39 mouse cellular contexts compared by ENCODE assay signal in the genomic region with DNA sequence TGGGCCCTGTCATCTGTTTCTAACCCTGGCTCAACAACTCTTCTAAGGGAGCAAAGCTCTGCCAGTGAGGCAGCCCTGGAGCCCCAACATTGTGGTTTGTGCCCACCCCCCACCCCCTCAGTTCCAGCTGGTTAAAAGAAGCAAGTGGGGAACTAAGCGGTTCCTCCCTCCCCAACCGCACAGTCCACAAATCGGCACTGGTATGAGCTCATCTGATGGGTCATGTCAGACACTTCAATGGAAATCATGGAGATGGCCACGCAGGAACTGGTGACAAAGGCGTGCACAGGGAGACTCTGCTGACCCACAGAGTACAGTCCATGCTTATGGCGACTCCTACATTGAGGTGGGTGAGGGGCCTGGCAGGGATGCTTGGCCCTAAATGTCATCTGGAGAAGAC. TPM values are rescaled to one million over a fixed set of nuclear protein-coding genes. Genes with fewer than 3 reads are reported as not detected.
DNase-seq lines count a peak whose midpoint lies in the region; ATAC-seq and TF ChIP-seq lines count a peak whose summit lies in the region.
"Had no signal": no experiment of that assay in that cellular context is flagged by ENCODE, and none has a peak within 500 bp of the region (broad histone marks: within the 10 kb centered on the region; RNA-seq: fewer than 3 reads in every experiment).

No protein-coding gene starts in this region.

- 31% methylated on average over 6 of the region's 6 CpGs for WGBS in spleen, adult 2 months
- 24% methylated on average over 6 of the region's 6 CpGs for WGBS in bone marrow, adult 2 months

- TF ChIP-seq CTCF in spleen, adult 2 months (IDR thresholded peaks at IDR 0.05; ENCODE audit: extremely low read depth, insufficient read depth, insufficient read length, insufficient replicate concordance), result no peak
- TF ChIP-seq CTCF in bone marrow, adult 2 months (IDR thresholded peaks at IDR 0.05; ENCODE audit: control insufficient read depth, insufficient read depth, low read length), result no peak

- no peak for DNase-seq in spleen, adult 2 months (ENCODE audit: low read depth in 1 of 2, low spot score in 2 of 2)
- no peak for DNase-seq in spleen, postnatal 14 days (ENCODE audit: low spot score in 2 of 2)
- no peak for DNase-seq in left cerebral cortex, postnatal 4 days
- DNase-seq in frontal cortex, postnatal 36 days (ENCODE audit: low spot score in 2 of 2), result no peak
- DNase-seq: adrenal gland, adult 8-10 months; cerebellum, adult 18-20 months; cerebellum, postnatal 10 days; forebrain, postnatal 0 days; gastrocnemius, postnatal 14 days; heart, adult 18-20 months; heart, postnatal 14 days; kidney, adult 8-10 months; layer of hippocampus, postnatal 36 days; liver, postnatal 0 days; lung, postnatal 36 days; retina, postnatal 1 day; right cerebral cortex, postnatal 14 days; thymus, adult 18-20 months; thymus, postnatal 36 days had no signal

- peaks cover 15% of the 10 kb centered on the region; the same call in 1 of the 2 replicates for H3K4me1 ChIP-seq in spleen, adult 2 months (ENCODE audit: control insufficient read depth, insufficient read depth, insufficient read length)
- peaks cover 3% of the 10 kb centered on the region; the same call in 1 of the 2 replicates for H3K4me1 ChIP-seq in bone marrow, adult 2 months (ENCODE audit: control insufficient read depth, insufficient read depth, low read length)
- no peaks in the 10 kb centered on the region for H3K4me1 ChIP-seq in brown adipose tissue, adult 24 weeks (ENCODE audit: control insufficient read depth, insufficient read depth, insufficient read length, low read length)
- H3K4me1 ChIP-seq: intestine, embryonic 15.5 days; liver, embryonic 12.5 days; midbrain, embryonic 13.5 days; stomach, embryonic 15.5 days had no signal

- H3K27me3 ChIP-seq in spleen, adult 2 months (ENCODE audit: control insufficient read depth, insufficient read depth, low read length), result no peaks in the 10 kb centered on the region
- H3K27me3 ChIP-seq: CH12.LX; intestine, embryonic 15.5 days; liver, embryonic 12.5 days; midbrain, embryonic 13.5 days; stomach, embryonic 15.5 days had no signal

- H3K4me3 ChIP-seq in spleen, adult 2 months (ENCODE audit: extremely low read depth, insufficient read depth, insufficient read length), result no peak overlapping the region
- H3K4me3 ChIP-seq in bone marrow, adult 2 months (replicated peaks; ENCODE audit: control insufficient read depth, low read depth, low read length), result no peak overlapping the region
- H3K4me3 ChIP-seq in brown adipose tissue, adult 24 weeks (ENCODE audit: insufficient read depth, low read depth, low read length), result no peak overlapping the region
- H3K4me3 ChIP-seq: erythroblast, embryonic 14.5 days; intestine, embryonic 15.5 days; liver, embryonic 12.5 days; midbrain, embryonic 13.5 days; stomach, embryonic 15.5 days had no signal

- intact Hi-C loops in left cerebral cortex, postnatal 4 days (cut with DNase I), result no loop called here

- peak overlapping the region; percentile 80 for H3K27ac ChIP-seq in spleen, adult 2 months (ENCODE audit: insufficient read depth, low read length)
- peak overlapping the region; percentile 18; the same call in 1 of the 2 replicates for H3K27ac ChIP-seq in bone marrow, adult 2 months (ENCODE audit: control insufficient read depth, insufficient read depth, low read depth, low read length, poor library complexity)
- peak overlapping the region; percentile 74 for H3K27ac ChIP-seq in brown adipose tissue, adult 24 weeks (replicated peaks; ENCODE audit: low read depth, low read length)
- H3K27ac ChIP-seq: hindbrain, postnatal 0 days; intestine, embryonic 15.5 days; kidney, postnatal 0 days; liver, embryonic 12.5 days; midbrain, embryonic 13.5 days; stomach, embryonic 15.5 days had no signal

- H3K36me3 ChIP-seq in spleen, adult 2 months (ENCODE audit: control insufficient read depth, insufficient read depth, low read length), result no peaks in the 10 kb centered on the region
- H3K36me3 ChIP-seq: intestine, embryonic 15.5 days; liver, embryonic 12.5 days; midbrain, embryonic 13.5 days; stomach, embryonic 15.5 days had no signal

- TF ChIP-seq POLR2A in spleen, adult 2 months (IDR thresholded peaks at IDR 0.05; ENCODE audit: low read depth, low read length), result no peak
- no peak for TF ChIP-seq POLR2A in bone marrow, adult 2 months (IDR thresholded peaks at IDR 0.05; ENCODE audit: borderline replicate concordance, control insufficient read depth, low read depth, low read length)

- ATAC-seq in megakaryocyte progenitor cell, adult 5-6 weeks (replicated peaks; ENCODE audit: poor library complexity), result peak; percentile 69
- ATAC-seq: forebrain, postnatal 0 days; hindbrain, postnatal 0 days; intestine, embryonic 15.5 days; liver, embryonic 12.5 days; liver, postnatal 0 days; midbrain, embryonic 13.5 days had no signal

RNA-seq across cellular contexts. Expression of a gene that starts 11.5 kb away (rescaled TPM):
- polyA plus RNA-seq in spleen, adult 2 months (2012; rRNA removed), result 109 and 140 TPM in 2 replicates
- 186 and 275 TPM in 2 replicates for polyA plus RNA-seq in bone marrow, adult 2 months (2011; ENCODE audit: insufficient read depth, insufficient read length, low replicate concordance, missing spikeins)
- polyA plus RNA-seq in brown adipose tissue, adult 24 weeks (2012; ENCODE audit: insufficient read depth, insufficient read length, missing spikeins), result 1.5 and 1.9 TPM in 2 replicates
- 2.2 and 6.3 TPM in 2 replicates for total RNA-seq in megakaryocyte progenitor cell, adult 5-6 weeks (2015)
- 8.2 and 8.7 TPM in 2 replicates for total RNA-seq in megakaryocyte progenitor cell, adult 5-6 weeks (2017)
- total RNA-seq in left cerebral cortex, postnatal 4 days (2021), result not detected
- total RNA-seq: gastrocnemius, postnatal 14 days; hindbrain, postnatal 0 days; layer of hippocampus, postnatal 36 days had no signal

RNA-seq across cellular contexts. Expression of a gene that starts 17.6 kb away (rescaled TPM):
- polyA plus RNA-seq in spleen, adult 2 months (2012; rRNA removed), result 15.3 and 17.1 TPM in 2 replicates
- polyA plus RNA-seq in bone marrow, adult 2 months (2011; ENCODE audit: insufficient read depth, insufficient read length, low replicate concordance, missing spikeins), result 1.1 TPM in 1 of 2 replicates, not detected in the other
- polyA plus RNA-seq in brown adipose tissue, adult 24 weeks (2012; ENCODE audit: insufficient read depth, insufficient read length, missing spikeins), result not detected in 2 replicates
- not detected in 2 replicates for total RNA-seq in megakaryocyte progenitor cell, adult 5-6 weeks (2015)
- not detected in 2 replicates for total RNA-seq in megakaryocyte progenitor cell, adult 5-6 weeks (2017)
- total RNA-seq in left cerebral cortex, postnatal 4 days (2021), result not detected
- total RNA-seq: adrenal gland, postnatal 4 days; forebrain, postnatal 0 days; gastrocnemius, postnatal 14 days; hindbrain, postnatal 0 days; layer of hippocampus, postnatal 36 days had no signal
- polyA plus RNA-seq: C2C12; cortical plate, adult 2 months; embryonic facial prominence, embryonic 14.5 days; erythroblast, embryonic 14.5 days; forebrain, embryonic 11.5 days; forebrain, postnatal 0 days; heart, embryonic 14.5 days; hindbrain, embryonic 11.5 days; hindbrain, postnatal 0 days; intestine, embryonic 15.5 days; kidney, postnatal 0 days; limb, embryonic 11.5 days; liver, embryonic 12.5 days; midbrain, embryonic 13.5 days; neural tube, embryonic 14.5 days; stomach, embryonic 15.5 days had no signal

RNA-seq across cellular contexts. Expression of a gene that starts 24.2 kb away (rescaled TPM):
- 49.6 and 64.5 TPM in 2 replicates for polyA plus RNA-seq in spleen, adult 2 months (2012; rRNA removed)
- 2.7 and 6.0 TPM in 2 replicates for polyA plus RNA-seq in bone marrow, adult 2 months (2011; ENCODE audit: insufficient read depth, insufficient read length, low replicate concordance, missing spikeins)
- 33.8 and 37.9 TPM in 2 replicates for polyA plus RNA-seq in brown adipose tissue, adult 24 weeks (2012; ENCODE audit: insufficient read depth, insufficient read length, missing spikeins)
- 5.2 and 6.3 TPM in 2 replicates for total RNA-seq in megakaryocyte progenitor cell, adult 5-6 weeks (2015)
- 5.7 and 5.9 TPM in 2 replicates for total RNA-seq in megakaryocyte progenitor cell, adult 5-6 weeks (2017)
- total RNA-seq in left cerebral cortex, postnatal 4 days (2021), result 100 to 1,000 TPM; 106 to 108 TPM

RNA-seq across cellular contexts. Expression of a gene that starts 26.8 kb away (rescaled TPM):
- 85.4 and 191 TPM in 2 replicates for polyA plus RNA-seq in spleen, adult 2 months (2012; rRNA removed)
- 37.7 and 76.5 TPM in 2 replicates for polyA plus RNA-seq in bone marrow, adult 2 months (2011; ENCODE audit: insufficient read depth, insufficient read length, low replicate concordance, missing spikeins)
- polyA plus RNA-seq in brown adipose tissue, adult 24 weeks (2012; ENCODE audit: insufficient read depth, insufficient read length, missing spikeins), result 31.3 and 34.0 TPM in 2 replicates
- total RNA-seq in megakaryocyte progenitor cell, adult 5-6 weeks (2015), result 34.5 and 43.0 TPM in 2 replicates
- total RNA-seq in megakaryocyte progenitor cell, adult 5-6 weeks (2017), result 49.6 and 53.9 TPM in 2 replicates
- total RNA-seq in left cerebral cortex, postnatal 4 days (2021), result 10 to 100 TPM; 29.9 to 34.3 TPM

RNA-seq across cellular contexts. Expression of a gene that starts 33.6 kb away (rescaled TPM):
- 12.7 and 16.8 TPM in 2 replicates for polyA plus RNA-seq in spleen, adult 2 months (2012; rRNA removed)
- polyA plus RNA-seq in bone marrow, adult 2 months (2011; ENCODE audit: insufficient read depth, insufficient read length, low replicate concordance, missing spikeins), result 88.6 and 105 TPM in 2 replicates
- polyA plus RNA-seq in brown adipose tissue, adult 24 weeks (2012; ENCODE audit: insufficient read depth, insufficient read length, missing spikeins), result not detected in 2 replicates
- 44.2 and 55.1 TPM in 2 replicates for total RNA-seq in megakaryocyte progenitor cell, adult 5-6 weeks (2015)
- 47.5 and 65.0 TPM in 2 replicates for total RNA-seq in megakaryocyte progenitor cell, adult 5-6 weeks (2017)
- 1 to 10 TPM; 3.6 to 3.8 TPM for total RNA-seq in left cerebral cortex, postnatal 4 days (2021)

Comparison
In these comparisons a context has a peak if more than half of its experiments do, and no peak if none do; other contexts are left out.
1. H3K27ac ChIP-seq: peak in every context shown above with its lines; median percentile 80 in spleen, adult 2 months; 74 in brown adipose tissue, adult 24 weeks; 18 in bone marrow, adult 2 months.
2. RNA of a gene that starts 11.5 kb away (polyA plus RNA-seq): 186 to 275 TPM in bone marrow, adult 2 months and 109 to 140 TPM in spleen, adult 2 months; 1.5 to 1.9 TPM in brown adipose tissue, adult 24 weeks; every median in the first group is over 10 times any median in the second.